Mouse (Mus musculus) lung, embryonic 14.5 days (tissue): Measurements from ENCODE around the gene Fndc7. TPM values are rescaled to one million over a fixed set of nuclear protein-coding genes. Genes with fewer than 3 reads are reported as not detected.

Source experiments
- ATAC-seq: fragments of 200-750 bp; cut with Nextera tagmentation; 2 replicates; pipeline ENCODE4 v1.8.0; 2017; ENCODE audit warnings: mild to moderate bottlenecking, moderate TSS enrichment, moderate library complexity; ENCODE audit not compliant: insufficient read depth
- DNase-seq: peaks from one replicate; pipeline ENCODE4 v3.0.0-alpha.2; 2015
- H3K27ac ChIP-seq: fragments of 300-500 bp; sonication (generic); 2 replicates; pipeline ENCODE4 v1.5.1; 2014; ENCODE audit warnings: low read depth, mild to moderate bottlenecking, moderate library complexity
- H3K27me3 ChIP-seq: fragments of 300-500 bp; sonication (generic); 2 replicates; pipeline ENCODE4 v1.6.1; 2014; ENCODE audit warnings: low read length, control low read depth; ENCODE audit not compliant: insufficient read depth
- H3K36me3 ChIP-seq: fragments of 300-500 bp; sonication (generic); 2 replicates; pipeline ENCODE4 v1.6.1; 2014; ENCODE audit warnings: control low read depth; ENCODE audit not compliant: insufficient read depth
- H3K4me1 ChIP-seq: fragments of 300-500 bp; sonication (generic); 2 replicates; pipeline ENCODE4 v1.6.1; 2014; ENCODE audit warnings: antibody characterized with exemption, control low read depth; ENCODE audit not compliant: insufficient read depth
- H3K4me2 ChIP-seq: fragments of 300-500 bp; sonication (generic); 2 replicates; pipeline ENCODE4 v1.6.1; 2014; ENCODE audit warnings: mild to moderate bottlenecking
- H3K4me3 ChIP-seq: fragments of 300-500 bp; sonication (generic); 2 replicates; pipeline ENCODE4 v1.5.1; 2014; ENCODE audit warnings: low read depth, low read length
- H3K9ac ChIP-seq: fragments of 300-500 bp; sonication (generic); 2 replicates; pipeline ENCODE4 v1.6.1; 2014
- H3K9me3 ChIP-seq: fragments of 300-500 bp; sonication (generic); 2 replicates; pipeline ENCODE4 v1.6.1; 2016; ENCODE audit warnings: low read depth, low read length, control low read depth
- CTCF ChIP-seq: IDR thresholded peaks from 2 replicates; pipeline ENCODE4 v1.5.1; 2016; ENCODE audit warnings: antibody characterized with exemption, low read depth
- WGBS: fragments of 180-500 bp; shearing (Covaris S2); extraction: QIAGEN DNeasy Blood & Tissue Kit; methylation state at CpG from one replicate; pipeline ENCODE4 v1.1.7; 2014; 5-methylcytosine and 5-hydroxymethylcytosine counted together
- polyA plus RNA-seq: library from polyadenylated mRNA; unstranded; fragments of >200 nt; fragmentation: Nextera tagmentation; extraction: Ambion mirVana; gene quantifications from 2 replicates; pipeline ENCODE4 v1.2.1, GENCODE M21; 2014

The Fndc7 gene
- polyA plus RNA-seq, 1 experiment from 2014 or later = 0.59 TPM

GRCm38 (mm10) chr3:108920442-108921070 lies 30.7 kb upstream of the Fndc7 start:
- no peaks in the 10 kb centered on the region for H3K36me3 ChIP-seq
- H3K4me2 ChIP-seq = no peak overlapping the region
- no peaks in the 10 kb centered on the region for H3K27me3 ChIP-seq
- no peaks in the 10 kb centered on the region for H3K9me3 ChIP-seq
- WGBS = 78% methylated on average over 3 of the region's 3 CpGs
- H3K27ac ChIP-seq = no peak overlapping the region
- H3K9ac ChIP-seq = no peak overlapping the region
- TF ChIP-seq CTCF = no peak
- H3K4me3 ChIP-seq = no peak overlapping the region
- ATAC-seq = no peak
- no peak for DNase-seq
- H3K4me1 ChIP-seq = no peaks in the 10 kb centered on the region

GRCm38 (mm10) chr3:108918852-108919251 lies 29.0 kb upstream of the Fndc7 start:
- no peak overlapping the region for H3K27ac ChIP-seq
- DNase-seq (no peak), ATAC-seq (no peak)

DNA sequence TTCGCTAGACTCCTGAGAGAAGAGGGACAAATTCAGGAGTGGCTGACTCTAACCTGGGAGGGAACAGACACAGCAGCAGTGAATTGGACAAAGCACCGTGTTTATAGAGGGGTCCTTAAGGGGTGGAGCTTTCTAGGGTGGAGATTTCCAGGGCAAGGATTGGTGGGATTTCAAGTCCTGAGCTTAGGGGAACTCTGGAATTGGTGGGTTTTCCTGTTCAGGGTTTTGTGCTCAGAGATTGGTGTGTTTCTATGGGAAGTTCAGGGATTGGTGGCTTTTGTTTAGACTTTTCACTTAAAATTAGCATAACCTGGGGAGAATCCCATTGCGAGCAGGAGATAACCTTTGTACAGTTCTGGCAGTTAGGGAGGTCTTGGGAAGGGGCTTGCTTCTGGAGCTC lies 28.2 kb upstream of the Fndc7 start:
- Histone ChIP-seq H3K4me2 (no peak overlapping the region), H3K9me3 (no peaks in the 10 kb centered on the region), H3K4me3 (no peak overlapping the region), H3K9ac (no peak overlapping the region), H3K27ac (no peak overlapping the region), H3K4me1 (no peaks in the 10 kb centered on the region), H3K36me3 (no peaks in the 10 kb centered on the region), H3K27me3 (no peaks in the 10 kb centered on the region)
- no peak for TF ChIP-seq CTCF
- no peak for DNase-seq
- no peak for ATAC-seq
- WGBS = 47% methylated on average over 3 of the region's 3 CpGs

More at GRCm38 (mm10) chr3:108918852-108919251, 29.0 kb upstream of the Fndc7 start:
- H3K36me3 ChIP-seq = no peaks in the 10 kb centered on the region
- no peak overlapping the region for H3K4me3 ChIP-seq
- no peaks in the 10 kb centered on the region for H3K9me3 ChIP-seq
- no peak for TF ChIP-seq CTCF
- H3K4me2 ChIP-seq = no peak overlapping the region
- H3K9ac ChIP-seq = no peak overlapping the region
- H3K27me3 ChIP-seq = no peaks in the 10 kb centered on the region
- H3K4me1 ChIP-seq = no peaks in the 10 kb centered on the region
- 89% methylated on average over 1 of the region's 1 CpGs for WGBS

DNA sequence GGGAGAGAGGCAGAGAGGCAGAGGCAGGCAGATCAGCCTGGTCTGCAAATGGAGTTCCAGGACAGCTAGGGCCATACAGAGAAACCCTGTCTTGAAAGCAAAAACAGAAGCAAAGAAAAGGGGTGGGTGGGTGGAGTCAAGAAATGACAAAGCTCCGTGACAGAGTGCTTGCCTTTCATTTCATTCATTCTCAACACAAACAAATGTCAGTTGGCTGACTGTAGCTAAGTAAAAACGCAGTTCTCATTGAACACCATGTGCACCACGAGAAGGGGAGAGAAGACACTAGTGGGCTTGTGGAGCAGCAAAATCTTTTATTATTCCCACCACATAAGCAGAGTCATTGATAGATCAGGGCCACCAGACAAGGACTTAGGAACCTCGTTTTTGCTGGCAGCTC lies 27.0 kb upstream of the Fndc7 start:
- WGBS = 27% methylated on average over 4 of the region's 4 CpGs
- no peaks in the 10 kb centered on the region for H3K9me3 ChIP-seq

DNA sequence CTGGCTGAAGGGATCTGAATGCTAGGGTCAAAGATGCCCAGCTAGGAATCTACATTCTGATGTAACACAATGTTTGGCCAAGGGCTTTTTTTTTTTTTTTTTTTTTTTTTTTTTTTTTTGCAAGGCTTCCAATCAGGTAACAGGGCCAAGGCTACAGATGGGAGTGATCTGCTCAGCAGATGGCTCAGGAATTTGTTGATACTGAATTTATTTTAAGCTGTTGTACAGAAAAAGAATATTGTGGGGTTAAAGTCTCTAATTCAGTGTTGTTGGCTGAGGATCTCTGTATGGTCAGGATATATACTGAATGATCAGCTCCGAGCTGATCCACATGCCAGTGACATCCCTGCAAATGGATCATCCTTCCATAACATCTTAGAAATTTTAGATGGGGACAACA lies 26.2 kb upstream of the Fndc7 start:
- Histone ChIP-seq H3K4me1 (no peaks in the 10 kb centered on the region), H3K4me2 (no peak overlapping the region), H3K27ac (no peak overlapping the region), H3K36me3 (no peaks in the 10 kb centered on the region), H3K4me3 (no peak overlapping the region), H3K9me3 (no peaks in the 10 kb centered on the region), H3K27me3 (no peaks in the 10 kb centered on the region), H3K9ac (no peak overlapping the region)
- WGBS = 66% methylated on average over 1 of the region's 1 CpGs
- DNase-seq (no peak), ATAC-seq (no peak)
- TF ChIP-seq CTCF = no peak

More for the DNA sequence above, 27.0 kb upstream of the Fndc7 start:
- no peak for TF ChIP-seq CTCF
- DNase-seq = no peak
- Histone ChIP-seq H3K4me2 (no peak overlapping the region), H3K36me3 (no peaks in the 10 kb centered on the region), H3K27ac (no peak overlapping the region), H3K4me1 (no peaks in the 10 kb centered on the region), H3K4me3 (no peak overlapping the region), H3K27me3 (no peaks in the 10 kb centered on the region), H3K9ac (no peak overlapping the region)
- ATAC-seq = no peak

DNA sequence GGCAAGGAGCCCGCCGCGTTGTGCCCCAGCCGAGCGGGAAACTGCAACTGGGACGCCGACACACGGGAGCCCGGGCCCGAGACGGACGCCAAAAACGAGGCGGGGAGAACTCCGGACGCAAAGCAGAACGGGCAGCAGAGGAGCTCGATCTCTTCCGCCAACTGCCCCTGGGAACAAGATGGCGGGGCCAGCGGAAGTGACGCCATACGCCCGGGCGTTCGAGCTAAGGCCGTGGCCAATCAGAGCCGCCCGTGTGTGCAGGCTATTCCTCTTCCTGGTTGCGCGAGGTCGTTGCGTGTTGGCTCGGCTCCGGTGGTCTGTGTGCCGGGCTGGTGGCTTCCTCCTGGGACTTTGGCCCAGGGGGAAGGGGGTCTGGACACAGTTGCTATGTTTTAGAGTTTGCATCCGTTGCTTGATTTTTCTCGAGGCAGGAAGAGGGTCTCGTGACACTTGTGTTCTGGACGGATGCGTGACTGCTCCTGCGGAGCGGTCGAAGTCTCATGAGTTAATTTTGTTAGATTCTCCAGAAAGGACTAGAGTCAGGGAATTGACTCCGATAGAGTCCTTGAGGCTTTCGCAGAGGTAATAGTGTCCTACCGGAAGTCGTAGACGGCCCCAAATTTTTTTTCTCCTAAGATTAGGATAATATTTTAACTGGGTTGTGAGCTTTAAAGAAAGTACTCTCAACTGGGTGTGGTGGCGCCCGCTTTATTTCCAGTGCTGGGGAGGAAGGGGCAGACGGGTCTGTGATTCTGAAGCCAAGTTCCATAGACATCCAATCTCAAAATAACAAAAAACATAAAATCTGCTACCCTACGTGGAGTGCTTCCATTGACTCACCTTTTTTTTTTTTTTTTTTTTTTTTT lies 22.0 kb upstream of the Fndc7 start, which contains the start of gene Prpf38b:
Prpf38b (minus strand) TSS at position 180 of the 866 bp plus-strand sequence.
- H3K4me3 ChIP-seq = peak within 1 kb of the TSS; percentile 94
- TF ChIP-seq CTCF = no peak
- peak within 1 kb of the TSS; percentile 93 for H3K9ac ChIP-seq
- ATAC-seq (peak; percentile 100), DNase-seq (peak; percentile 99)
- H3K27ac ChIP-seq = peak within 1 kb of the TSS; percentile 99
- H3K4me2 ChIP-seq = peak within 1 kb of the TSS; percentile 98
- H3K27me3 ChIP-seq = no peaks in the 10 kb centered on the region
- peaks cover 21% of the 10 kb centered on the region for H3K36me3 ChIP-seq
- peaks cover 5% of the 10 kb centered on the region for H3K4me1 ChIP-seq
- under 1% methylated on average over 53 of the region's 53 CpGs for WGBS
- H3K9me3 ChIP-seq = no peaks in the 10 kb centered on the region

GRCm38 (mm10) chr3:108911081-108911547 lies 21.3 kb upstream of the Fndc7 start:
- H3K4me2 ChIP-seq = peak overlapping the region; percentile 98
- no peaks in the 10 kb centered on the region for H3K9me3 ChIP-seq
- H3K9ac ChIP-seq = peak overlapping the region; percentile 93
- H3K27ac ChIP-seq = peak overlapping the region; percentile 99
- peak; percentile 83 for DNase-seq
- H3K4me1 ChIP-seq = peaks cover 5% of the 10 kb centered on the region
- H3K4me3 ChIP-seq = peak overlapping the region; percentile 94
- TF ChIP-seq CTCF = peak; percentile 56
- peak; percentile 87 for ATAC-seq
- under 1% methylated on average over 44 of the region's 44 CpGs for WGBS
- no peaks in the 10 kb centered on the region for H3K27me3 ChIP-seq
- H3K36me3 ChIP-seq = peaks cover 28% of the 10 kb centered on the region
